Mouse (Mus musculus): ENCODE measurements around the gene Denr.

Gene Denr

DNA sequence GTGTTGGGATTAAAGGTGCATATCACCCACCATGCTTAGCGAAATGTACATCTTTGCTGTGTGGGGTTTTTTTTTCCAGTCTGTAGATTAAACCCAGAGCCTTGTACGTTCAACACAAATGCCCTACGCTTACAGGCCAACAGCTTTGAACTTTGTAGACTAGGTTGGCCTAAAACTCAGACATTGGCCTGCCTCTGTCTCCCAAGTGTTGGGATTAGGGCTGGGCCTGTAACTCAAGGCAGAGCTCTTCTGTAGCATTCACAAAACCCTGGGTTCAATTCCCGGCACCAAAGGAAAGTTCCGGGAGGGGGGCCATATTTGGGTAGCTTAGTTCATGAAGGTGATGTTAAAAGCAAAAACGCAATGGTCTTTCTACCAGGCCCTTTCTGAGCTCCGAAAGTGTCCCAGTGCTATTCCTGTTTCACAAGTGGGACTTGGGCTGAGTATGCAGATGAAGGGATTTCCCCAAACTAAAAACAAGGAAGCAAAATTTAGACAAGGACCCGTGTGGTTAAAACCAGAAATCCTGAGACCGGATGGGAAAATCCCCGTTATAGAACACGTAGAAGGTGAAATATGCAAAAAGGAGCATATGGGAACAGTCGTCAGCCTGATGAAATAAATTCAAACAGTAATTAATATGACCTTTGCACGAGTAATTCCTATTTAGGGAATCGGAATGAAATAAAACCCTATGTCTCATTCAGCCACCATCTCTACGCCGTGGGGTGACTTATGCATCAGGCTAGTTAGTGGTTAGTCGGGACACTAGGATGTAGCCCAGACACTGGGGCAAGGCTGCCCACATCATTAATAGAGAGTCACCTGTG lies 614 bp upstream of the Denr start:
- no peak for DNase-seq (ENCODE audit: low read depth, low spot score)

DNA sequence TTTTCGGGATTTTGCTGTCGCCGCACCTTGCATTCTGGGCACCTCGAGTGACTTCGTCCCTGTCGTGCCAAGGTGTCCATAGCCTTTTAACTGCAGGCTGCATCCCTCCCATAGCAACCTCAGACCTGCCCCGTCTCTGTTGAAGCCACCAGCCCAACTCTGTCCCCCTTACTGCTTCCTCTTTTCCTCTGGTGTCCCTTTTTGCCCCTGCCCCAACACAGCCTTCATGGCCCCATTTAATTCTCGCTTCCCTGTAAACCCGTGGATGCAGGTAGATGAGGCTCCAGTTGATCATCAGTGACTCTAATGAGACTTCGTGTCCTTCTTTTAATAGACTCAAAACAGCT lies 629 bp downstream of the Denr start:
- no peak for DNase-seq (ENCODE audit: low read depth, low spot score)

DNA sequence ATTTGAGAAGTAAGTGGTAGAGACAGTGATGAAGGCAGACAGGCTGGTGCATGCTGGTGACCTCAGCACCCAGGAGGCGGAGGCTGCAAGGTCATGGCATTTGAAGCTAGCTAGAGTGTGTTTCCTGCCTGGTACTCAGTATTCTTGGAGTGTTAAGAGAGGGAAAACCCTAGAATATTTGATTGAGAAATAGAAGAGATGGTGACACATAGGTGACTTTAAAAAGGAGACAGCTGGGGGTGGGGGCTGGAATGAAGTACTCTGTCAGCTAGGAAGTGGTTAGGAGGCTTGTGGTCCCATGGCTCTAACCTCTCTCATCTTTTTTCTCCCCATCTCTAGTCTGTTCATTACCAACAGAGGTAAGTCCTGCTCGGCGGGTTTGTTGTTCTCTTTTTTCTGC lies 7.9 kb downstream of the Denr start:
- DNase-seq (ENCODE audit: low read depth, low spot score) = no peak

DNA sequence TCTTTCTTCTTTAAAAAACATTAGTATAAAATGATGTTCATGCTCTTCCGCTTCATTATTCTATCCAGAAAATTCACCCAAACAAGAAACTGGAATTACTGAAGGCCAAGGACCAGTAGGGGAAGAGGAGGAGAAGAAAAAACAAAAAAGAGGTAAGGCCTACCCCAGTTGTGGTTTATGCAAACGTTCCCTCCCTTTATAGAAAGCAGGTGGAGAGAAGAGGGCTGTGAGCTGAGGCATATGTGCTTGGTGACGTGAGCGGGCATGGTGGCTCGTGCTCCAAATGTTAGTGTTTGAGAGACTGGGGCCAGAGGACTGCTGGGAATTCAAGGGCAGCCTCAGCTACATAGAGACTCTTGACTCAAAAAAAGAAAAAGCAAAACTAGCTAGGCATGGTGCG lies 15.1 kb downstream of the Denr start:
- no peak for DNase-seq (ENCODE audit: low read depth, low spot score)

DNA sequence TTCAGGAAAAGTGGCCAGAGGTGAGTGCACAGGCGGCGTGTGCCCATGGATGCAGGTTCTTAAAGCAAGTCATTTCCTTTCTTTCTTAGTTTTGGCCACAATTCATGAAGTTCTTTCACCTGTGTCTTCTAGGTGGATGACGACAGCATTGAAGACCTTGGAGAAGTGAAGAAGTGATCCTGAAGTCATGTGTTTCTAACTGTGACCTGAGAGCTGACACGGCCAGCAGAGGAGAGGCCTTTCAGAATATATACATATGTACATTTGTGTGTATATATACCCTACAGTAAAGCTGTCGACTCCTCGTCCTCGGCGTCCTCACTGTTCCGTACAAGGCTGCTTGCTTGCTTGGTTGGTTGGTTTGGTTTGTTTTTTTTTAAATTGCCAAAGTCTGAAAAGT lies 20.1 kb downstream of the Denr start, which contains the start of gene Gm43518:
Gm43518 (plus strand) TSS at position 301 of the 400 bp plus-strand sequence.
- DNase-seq (ENCODE audit: low read depth, low spot score) = no peak

DNA sequence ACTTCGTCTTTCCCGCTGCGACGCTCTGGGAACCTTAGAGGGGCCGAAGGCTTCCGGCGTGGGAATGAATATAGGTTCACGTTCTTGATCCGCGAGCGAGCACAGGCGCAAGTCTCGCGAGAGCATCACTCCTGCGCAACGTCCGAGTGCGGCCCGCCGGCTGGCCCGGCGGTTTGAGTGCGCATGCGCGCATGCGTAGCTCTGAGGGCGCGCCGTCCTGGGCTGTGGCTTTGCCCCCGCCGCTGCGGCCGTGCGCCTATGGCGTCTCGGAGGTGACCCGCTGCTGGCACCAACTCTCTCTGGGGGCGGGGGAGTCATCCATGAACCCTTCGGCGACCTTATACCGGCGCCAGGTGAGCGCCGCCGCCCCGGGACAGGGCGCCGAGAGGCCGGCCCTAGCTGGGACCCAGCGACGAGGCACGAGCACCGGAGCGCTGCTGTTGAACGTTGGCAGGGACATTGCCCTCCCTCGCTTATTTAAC lies 23.6 kb downstream of the Denr start, which contains the start of gene Ccdc62:
Ccdc62 (plus strand) TSS at position 172 of the 482 bp plus-strand sequence.
- DNase-seq (ENCODE audit: low read depth, low spot score) = peak; percentile 94

DNA sequence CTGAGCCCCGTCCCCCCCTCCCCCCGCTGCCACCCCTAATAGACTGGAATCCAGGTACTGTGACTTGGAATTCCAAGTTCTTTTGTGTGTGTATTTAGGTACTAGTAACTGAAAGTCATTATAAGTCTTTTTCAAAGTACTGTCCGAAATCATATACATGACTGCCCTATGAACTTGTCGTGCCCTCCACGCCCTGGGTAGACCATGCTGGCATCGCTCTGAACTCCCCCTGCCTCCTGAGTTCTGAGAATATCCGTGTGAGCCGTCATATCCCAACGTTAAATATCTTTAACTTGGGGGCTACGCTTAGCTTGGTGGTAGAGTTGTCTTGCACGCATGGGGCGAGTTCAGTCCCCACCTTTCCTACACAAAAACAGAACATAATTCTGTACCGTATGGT lies 24.2 kb downstream of the Denr start:
- DNase-seq (ENCODE audit: low read depth, low spot score) = no peak

DNA sequence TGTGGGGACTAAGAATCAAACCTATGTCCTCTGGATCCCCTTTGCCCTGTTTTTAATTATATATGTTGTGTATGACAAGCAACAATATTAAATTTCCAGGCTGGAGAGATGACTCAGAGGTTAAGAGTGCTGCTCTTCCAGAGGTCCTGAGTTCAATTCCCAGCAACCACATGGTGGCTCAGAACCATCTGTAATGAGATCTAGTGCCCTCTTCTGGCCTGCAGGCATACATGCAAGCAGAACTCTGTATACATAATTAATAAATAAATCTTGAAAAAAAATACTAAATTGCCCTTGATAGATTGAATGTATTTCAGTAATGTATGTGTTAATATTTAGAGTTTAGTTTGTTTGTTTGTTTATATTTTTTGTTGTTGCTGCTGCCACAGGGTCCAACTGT lies 26.0 kb downstream of the Denr start:
- no peak for DNase-seq (ENCODE audit: low read depth, low spot score)

DNA sequence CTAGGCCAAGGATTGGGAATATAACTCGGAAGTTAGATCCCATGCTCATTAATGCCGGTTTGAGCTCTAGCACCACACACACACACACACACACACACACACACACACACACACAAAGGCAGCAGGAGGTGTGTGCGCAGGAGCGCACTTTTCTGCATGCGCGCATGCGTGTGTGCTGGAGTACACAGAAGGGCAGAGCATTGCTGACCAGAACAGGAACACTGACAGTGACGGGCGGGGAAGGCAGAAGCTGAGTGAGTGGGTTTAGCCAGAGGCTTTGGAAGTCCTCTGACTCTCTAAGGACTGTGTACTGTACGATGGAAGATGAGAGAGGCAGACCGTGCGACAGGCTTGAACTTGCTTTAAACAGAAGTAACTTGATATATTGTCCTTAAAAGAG lies 26.6 kb downstream of the Denr start:
- no peak for DNase-seq (ENCODE audit: low read depth, low spot score)

DNA sequence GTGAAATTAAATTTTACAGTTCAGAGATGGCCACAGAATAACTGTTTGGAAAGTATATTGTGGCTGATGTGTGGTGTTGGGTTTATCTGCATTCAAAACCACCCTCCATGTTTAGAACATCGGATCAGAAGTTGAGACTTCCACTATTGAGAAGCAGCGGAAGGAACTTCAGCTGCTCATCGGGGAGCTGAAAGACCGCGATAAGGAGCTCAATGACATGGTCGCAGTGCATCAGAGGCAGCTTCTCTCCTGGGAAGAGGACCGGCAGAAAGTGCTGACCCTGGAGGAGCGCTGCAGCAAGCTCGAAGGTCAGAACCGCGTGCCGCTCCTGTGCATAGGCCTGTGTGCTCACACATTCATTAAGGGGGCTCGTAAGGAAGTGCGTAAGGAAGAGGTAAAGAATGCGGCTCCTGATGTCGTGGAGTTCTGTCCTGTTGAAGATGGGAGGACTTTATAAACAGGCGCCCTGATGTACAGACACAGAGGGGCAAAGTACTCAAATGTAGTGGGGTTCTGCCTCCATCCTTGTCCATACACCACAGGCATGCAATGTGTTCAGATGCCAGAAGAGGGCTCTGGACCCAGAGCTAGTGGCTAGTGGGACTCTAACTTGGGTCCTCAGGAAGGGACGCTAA lies 27.1 kb downstream of the Denr start:
- no peak for DNase-seq (ENCODE audit: low read depth, low spot score)

DNA sequence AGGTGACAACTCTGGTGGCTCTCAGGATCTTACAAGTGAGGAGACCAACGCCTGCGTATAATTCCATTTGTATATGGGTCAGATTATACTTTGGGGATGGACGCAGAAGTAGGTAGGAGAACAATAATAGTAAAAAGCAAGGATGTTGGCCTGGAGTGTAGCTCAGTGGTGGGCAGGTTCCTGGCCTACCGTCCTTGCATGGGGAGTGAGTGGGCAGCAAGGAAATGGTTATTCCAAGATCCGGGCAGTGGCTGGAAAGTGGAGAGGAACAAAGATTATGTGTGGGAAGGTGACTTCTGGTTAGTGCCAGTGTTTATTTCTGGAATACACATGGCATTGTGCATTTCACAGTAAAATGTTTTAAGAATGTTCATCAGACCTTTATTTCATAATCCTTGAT lies 29.0 kb downstream of the Denr start:
- no peak for DNase-seq (ENCODE audit: low read depth, low spot score)

DNA sequence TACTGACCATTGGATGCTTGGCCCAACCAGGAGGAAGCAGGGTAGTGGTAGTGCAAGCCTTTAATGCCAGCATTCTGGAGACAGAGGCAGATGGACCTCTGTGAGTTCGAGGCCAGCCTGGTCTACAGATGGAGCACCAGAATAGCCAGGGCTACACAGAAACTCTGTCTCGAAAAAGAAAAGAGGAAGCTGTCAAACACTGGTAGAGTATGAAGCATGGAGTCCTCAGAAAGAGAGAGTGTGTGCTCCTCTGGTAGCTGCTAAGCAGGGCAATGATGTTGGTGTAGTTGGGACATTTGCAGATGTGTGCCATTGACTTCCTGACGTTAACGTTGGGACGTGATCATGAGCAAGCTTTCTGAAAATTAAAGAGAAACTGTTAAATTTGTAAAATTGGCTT lies 31.5 kb downstream of the Denr start:
- DNase-seq (ENCODE audit: low read depth, low spot score) = no peak

DNA sequence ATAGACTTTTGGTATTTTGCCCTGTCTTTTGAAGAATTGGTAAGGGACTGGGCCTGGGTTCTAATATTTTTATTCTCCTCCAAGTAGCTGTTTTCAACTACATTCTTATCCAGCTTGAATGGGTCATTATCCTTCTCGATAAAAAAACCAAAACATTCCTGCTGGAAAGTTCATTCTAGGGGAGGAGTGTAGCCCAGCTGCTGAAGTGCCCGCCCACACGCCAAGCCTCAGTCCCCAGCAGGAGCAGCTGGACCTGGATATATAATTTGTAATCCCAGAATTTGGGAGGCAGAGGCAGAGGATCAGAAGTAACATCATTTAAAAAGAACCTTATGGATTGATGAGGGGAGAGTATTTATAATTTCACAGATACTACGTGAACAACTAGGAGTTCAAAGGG lies 39.6 kb downstream of the Denr start:
- no peak for DNase-seq (ENCODE audit: low read depth, low spot score)

DNA sequence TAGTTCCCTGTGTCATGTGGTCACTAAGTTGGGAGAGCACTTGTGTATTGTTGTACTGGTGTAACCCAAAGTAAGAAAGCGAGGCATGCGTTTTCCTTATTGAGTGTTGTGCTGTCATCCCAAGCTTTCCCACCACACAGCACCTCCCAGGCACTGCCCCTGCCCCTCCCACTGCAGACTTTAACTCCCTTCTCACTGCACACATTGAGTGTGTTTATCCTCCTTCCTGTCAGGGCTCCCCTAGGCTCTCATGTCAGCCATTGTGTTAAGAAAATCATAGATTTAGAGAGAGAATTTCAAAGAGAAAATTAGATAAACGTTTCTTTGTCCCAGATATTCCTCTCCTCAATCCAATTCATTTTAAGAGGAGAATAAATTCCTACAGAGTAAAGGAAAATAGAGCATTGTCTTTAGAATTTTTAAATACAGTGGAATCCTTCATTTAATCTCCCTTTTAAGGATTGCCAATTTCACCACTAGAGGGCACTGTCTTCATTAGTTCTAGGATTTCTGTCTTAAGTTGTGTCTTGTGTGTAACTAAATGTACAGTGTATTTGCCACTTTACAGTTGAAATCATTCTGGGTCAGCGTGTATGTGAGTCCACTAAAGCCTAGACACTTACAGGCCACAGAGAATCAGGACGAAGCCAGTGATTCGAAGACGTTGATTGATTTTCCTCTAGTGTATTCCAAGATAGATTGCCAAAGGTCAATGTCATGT lies 40.2 kb downstream of the Denr start:
- DNase-seq (ENCODE audit: low read depth, low spot score) = peak; percentile 60

DNA sequence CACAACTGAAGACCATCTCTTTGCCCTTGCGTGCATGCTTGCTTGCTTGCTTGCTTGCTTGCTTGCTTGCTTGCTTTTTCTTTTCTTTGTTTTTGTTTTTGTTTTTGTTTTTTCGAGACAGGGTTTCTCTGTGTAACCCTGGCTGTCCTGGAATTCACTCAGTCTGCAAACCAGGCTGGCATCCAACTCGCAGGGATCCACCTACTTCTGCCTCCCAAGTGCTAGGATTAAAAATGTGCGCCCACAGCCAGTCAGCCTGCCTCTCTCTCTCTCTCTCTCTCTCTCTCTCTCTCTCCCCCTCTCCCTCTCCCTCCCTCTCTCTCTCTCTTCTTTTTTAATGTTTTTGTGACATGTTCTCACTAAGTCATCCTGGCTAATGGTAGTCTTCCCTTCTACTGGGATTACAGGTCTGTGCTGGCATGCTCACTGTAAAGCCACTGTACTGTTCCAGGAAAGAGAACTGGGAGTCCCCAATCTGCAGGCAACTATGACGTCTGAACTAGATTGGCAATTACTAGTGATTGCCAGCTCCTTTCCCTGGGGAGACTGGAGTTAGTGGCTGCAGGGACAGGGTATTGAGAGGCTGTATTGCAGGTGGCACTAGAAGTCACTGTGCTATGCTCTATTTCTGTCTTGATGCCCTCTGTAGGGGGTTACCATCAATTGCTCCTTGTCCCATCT lies 45.5 kb downstream of the Denr start:
- no peak for DNase-seq (ENCODE audit: low read depth, low spot score)

DNA sequence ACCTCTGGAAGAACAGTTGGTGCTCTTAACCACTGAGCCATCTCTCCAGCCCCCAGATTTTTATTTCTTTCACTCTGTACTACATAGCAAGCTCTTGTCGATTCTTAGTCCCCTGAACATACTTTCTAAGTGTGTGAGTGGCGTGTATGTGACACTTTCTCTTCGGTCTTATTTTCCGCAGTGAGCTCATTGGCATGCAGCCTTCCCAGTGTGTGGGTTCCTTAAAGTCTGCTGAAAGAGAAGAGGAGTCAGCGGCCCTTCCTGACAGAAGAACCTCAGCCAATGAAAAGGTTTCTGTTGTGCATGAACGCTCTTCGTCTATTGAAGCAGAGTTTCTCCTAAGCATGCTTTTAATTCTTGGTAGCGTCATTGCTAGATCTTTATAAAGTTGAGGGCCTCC lies 50.2 kb downstream of the Denr start:
- no peak for DNase-seq (ENCODE audit: low read depth, low spot score)

DNA sequence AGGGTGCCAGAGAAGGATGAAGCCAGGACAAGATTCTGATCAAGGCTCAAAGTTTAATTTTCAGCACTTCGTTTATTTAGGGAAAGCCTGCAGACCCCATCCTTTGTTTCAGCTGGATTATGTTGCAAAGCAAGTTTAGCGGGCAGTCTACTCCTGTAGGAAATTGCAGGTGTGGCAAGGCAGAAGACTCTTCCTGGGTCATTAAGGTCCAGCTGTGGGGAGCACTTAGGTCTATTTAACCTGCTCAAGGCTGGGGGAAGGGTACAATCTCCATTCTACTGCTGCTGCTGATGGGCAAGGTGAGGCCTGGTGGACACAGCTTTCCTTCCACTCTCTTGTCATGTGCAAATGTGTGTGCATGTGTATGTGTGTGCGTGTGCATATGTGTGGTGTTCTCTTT lies 52.0 kb downstream of the Denr start:
- DNase-seq (ENCODE audit: low read depth, low spot score) = no peak

DNA sequence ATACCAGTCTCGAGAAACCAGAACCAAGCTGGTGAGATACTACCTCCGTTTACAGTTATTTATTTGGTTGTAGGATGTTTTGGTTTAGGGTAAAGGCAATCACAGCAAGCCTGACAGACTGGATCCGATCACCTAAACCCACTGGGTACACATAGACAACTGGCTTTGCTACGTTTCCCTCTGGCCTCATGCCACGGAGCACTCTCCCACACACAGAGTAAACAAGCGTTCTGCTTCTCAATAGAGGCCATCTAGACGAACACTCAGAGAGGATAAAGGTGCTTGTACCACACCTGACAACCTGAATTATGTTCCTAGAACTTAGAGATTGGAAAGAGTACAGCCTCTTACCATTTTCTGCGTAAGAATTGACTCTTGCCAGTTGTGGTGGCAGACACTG lies 53.2 kb downstream of the Denr start:
- no peak for DNase-seq (ENCODE audit: low read depth, low spot score)

DNA sequence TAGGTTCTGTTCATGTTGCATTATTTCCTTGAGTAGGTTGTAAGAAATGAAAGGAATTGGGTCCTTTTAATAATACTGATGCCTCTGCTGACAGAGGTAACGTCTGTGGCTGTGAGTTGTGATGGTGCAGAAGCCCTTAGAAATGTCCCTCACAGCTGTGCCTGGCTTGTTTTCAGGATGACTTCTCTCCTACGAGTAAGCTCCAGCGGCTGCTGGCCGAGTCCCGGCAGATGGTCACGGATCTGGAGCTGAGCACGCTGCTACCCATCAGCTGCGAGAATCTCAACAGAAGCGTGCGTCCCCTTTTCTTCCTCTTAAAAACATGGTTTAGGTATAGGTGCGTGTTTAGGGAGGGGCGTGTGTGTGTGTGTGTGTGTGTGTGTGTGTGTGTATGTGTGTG lies 54.1 kb downstream of the Denr start:
- DNase-seq (ENCODE audit: low read depth, low spot score) = no peak

DNA sequence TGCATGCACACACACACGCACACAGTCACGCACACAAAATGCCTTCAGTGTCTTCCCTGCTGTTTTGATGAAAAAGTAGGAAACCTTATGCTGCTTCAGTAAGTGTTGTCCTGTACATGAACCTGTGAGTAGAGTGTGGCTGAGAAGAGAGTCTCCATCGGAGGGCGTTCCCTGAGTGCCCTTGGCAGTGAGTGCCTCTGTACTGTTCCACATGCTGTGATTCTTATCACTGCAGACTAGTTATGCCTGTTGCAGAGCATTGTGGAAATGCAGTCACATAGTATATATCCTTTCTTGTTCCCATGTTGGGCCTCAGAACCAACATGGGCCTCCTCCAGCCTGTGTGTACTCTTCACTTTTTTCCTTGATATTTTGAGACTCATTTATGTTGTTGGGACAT lies 57.2 kb downstream of the Denr start:
- no peak for DNase-seq (ENCODE audit: low read depth, low spot score)

DNA sequence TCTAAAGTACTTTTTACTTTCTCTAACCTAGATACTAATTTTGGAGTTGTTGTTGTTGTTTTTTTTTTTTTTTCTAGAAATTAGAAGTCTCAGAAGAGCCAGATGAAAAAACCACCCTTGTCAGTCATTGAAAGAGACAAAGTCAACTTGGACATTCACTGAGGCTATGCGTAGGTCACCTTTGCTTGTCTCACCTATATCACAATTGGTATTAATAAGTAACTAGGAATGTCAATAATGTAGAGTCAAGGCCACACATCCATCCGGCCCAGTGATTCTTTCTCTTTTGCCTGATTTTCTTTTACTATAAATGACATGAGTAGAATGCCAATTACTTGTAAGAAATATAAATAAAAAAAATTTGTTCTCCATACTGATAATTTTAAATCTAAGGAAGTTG lies 59.8 kb downstream of the Denr start:
- DNase-seq (ENCODE audit: low read depth, low spot score) = no peak

DNA sequence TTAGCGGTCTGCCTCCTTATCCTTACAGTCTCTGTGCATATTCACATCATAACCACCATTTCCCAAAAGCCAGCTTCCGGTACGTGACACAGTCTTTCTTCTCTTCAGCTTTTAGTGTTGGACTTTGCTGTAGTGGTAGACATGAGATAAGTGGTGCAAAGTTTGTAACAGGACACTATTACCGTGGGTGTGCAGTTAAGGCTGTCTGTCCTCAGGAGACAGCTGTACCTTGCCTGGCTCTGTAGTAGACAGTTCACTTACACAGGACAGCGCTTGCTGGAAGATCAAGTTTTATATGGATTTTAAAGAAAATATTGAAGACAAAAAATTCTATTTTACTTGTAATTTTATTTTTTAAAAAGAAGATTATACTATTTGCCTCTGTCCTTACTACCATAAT lies 61.5 kb downstream of the Denr start:
- DNase-seq (ENCODE audit: low read depth, low spot score) = no peak

All from retina, postnatal 7 days (tissue).